Mouse (Mus musculus): Measurements from ENCODE around the gene Isoc2a. TPM values are rescaled to one million over a fixed set of nuclear protein-coding genes. Genes with fewer than 3 reads are reported as not detected.
A peak's percentile ranks its signal among the peaks of the same experiment; 100 is the strongest.
"Not testable (repeated sequence)": the region's sequence is repeated elsewhere in the genome, so short reads cannot be mapped to it uniquely, and the experiment has no call there.

Gene Isoc2a
- polyA plus RNA-seq, 1 experiment, result 4.3 TPM

DNA sequence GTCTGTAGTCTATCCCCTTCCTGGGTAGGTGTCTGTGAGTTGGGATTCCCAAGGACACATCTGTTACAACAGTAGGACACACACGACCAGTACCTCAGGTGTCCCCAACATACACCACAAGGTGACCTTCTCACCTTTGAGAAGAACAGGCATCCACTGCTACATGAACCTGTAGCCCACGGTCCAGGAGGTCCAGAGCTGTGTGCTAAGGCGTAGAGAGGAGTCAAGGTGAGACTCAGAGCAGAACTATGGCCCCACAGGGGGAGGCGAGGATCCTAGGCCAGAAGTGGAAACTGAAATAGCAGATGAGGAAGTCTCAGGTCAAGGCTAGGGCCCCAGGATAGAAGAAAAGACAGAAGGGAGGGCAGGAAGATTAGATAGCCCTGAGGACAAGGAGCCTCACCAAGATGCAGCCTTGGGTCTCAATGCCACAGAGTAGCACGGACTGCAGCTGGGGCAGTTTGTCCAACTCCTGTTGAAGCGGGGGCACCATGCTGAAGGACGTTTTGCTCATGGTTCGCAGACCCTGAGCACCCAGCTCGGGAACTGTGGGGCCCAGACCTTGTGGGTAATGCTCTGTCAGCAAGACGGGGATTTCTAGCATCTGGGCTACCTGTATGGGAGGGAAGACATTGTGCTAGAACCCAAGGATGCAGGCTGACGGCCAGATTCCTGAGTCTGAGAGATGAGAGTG is 26.2 kb upstream of the Isoc2a start:
- no peaks in the 10 kb centered on the region for H3K4me1 ChIP-seq (ENCODE audit: control insufficient read depth, insufficient read depth, low read length)
- H3K27me3 ChIP-seq (ENCODE audit: control insufficient read depth, insufficient read depth, low read length, poor library complexity, severe bottlenecking), result no peaks in the 10 kb centered on the region
- no peaks in the 10 kb centered on the region for H3K36me3 ChIP-seq (ENCODE audit: control insufficient read depth, insufficient read depth, low read length, poor library complexity, severe bottlenecking)
- H3K4me3 ChIP-seq (ENCODE audit: low read depth, low read length), result no peak overlapping the region
- no peaks in the 10 kb centered on the region for H3K9me3 ChIP-seq (replicated peaks; ENCODE audit: control insufficient read depth, insufficient read depth, low read length, poor library complexity, severe bottlenecking)
- TF ChIP-seq POLR2A (IDR thresholded peaks at IDR 0.05; ENCODE audit: insufficient read depth, low read length) (no peak), EP300 (IDR thresholded peaks at IDR 0.05; ENCODE audit: insufficient read depth, low read depth, low read length) (no peak), CTCF (IDR thresholded peaks at IDR 0.05; ENCODE audit: low read depth, low read length) (no peak)
- no peak overlapping the region for H3K9ac ChIP-seq (ENCODE audit: low read depth, poor library complexity, severe bottlenecking)
- no peak overlapping the region for H3K27ac ChIP-seq (ENCODE audit: insufficient read depth, low read length)

DNA sequence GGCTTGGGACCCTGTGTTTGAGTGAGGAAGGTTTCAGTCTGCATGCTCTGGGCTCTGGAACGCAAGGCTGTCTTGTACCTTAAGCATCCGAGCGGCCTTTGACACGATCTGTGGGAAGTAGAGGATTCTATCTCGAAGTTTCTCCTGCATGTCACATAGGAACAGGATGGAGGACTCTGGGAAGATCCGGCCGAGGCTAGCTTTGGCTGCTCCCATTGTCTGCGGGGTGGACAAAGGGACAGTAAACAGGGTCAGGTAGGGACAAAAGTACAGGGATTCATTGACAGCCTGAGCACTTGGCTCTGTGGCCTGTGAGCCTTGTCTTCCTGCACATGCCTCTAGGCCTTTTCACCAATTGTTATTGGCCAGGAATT is 25.7 kb upstream of the Isoc2a start:
- Histone ChIP-seq H3K9me3 (replicated peaks; ENCODE audit: control insufficient read depth, insufficient read depth, low read length, poor library complexity, severe bottlenecking) (no peaks in the 10 kb centered on the region), H3K27me3 (ENCODE audit: control insufficient read depth, insufficient read depth, low read length, poor library complexity, severe bottlenecking) (no peaks in the 10 kb centered on the region)
- TF ChIP-seq POLR2A (IDR thresholded peaks at IDR 0.05; ENCODE audit: insufficient read depth, low read length) (no peak), EP300 (IDR thresholded peaks at IDR 0.05; ENCODE audit: insufficient read depth, low read depth, low read length) (0 out of 2 replicates have a peak, but pooled peaks have one; percentile 22), CTCF (IDR thresholded peaks at IDR 0.05; ENCODE audit: low read depth, low read length) (no peak)

DNA sequence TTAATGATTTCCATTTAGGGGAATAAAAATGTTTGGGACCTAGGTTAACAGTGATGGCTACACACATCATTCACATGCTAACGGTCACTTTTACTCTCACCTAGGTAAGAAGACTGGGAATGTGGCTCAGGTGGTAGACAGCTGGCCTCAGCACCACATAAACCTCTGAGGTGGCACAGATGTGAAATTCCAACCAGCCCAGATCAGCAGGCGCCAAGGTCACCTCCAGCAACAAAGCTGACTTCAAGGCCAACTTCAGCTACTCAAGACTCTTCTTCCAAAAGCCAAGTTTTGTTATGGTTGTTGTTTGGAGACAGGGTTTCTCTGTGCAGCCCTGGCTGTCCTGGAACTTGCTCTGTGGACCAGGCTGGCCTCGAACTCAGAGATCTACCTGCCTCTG is 23.3 kb upstream of the Isoc2a start:
- H3K4me3 ChIP-seq (ENCODE audit: low read depth, low read length), result no peak overlapping the region
- 0 out of 2 replicates have a peak, but pooled peaks cover 4% of the 10 kb centered on the region for H3K9me3 ChIP-seq (replicated peaks; ENCODE audit: control insufficient read depth, insufficient read depth, low read length, poor library complexity, severe bottlenecking)
- no peak overlapping the region for H3K27ac ChIP-seq (ENCODE audit: insufficient read depth, low read length)
- no peaks in the 10 kb centered on the region for H3K4me1 ChIP-seq (ENCODE audit: control insufficient read depth, insufficient read depth, low read length)
- no peak overlapping the region for H3K9ac ChIP-seq (ENCODE audit: low read depth, poor library complexity, severe bottlenecking)
- H3K27me3 ChIP-seq (ENCODE audit: control insufficient read depth, insufficient read depth, low read length, poor library complexity, severe bottlenecking), result no peaks in the 10 kb centered on the region
- no peaks in the 10 kb centered on the region for H3K36me3 ChIP-seq (ENCODE audit: control insufficient read depth, insufficient read depth, low read length, poor library complexity, severe bottlenecking)
- TF ChIP-seq CTCF (IDR thresholded peaks at IDR 0.05; ENCODE audit: low read depth, low read length), result no peak
- no peak for TF ChIP-seq POLR2A (IDR thresholded peaks at IDR 0.05; ENCODE audit: insufficient read depth, low read length)
- TF ChIP-seq EP300 (IDR thresholded peaks at IDR 0.05; ENCODE audit: insufficient read depth, low read depth, low read length), result no peak

More for the DNA sequence above, 25.7 kb upstream of the Isoc2a start:
- Histone ChIP-seq H3K27ac (ENCODE audit: insufficient read depth, low read length) (no peak overlapping the region), H3K9ac (ENCODE audit: low read depth, poor library complexity, severe bottlenecking) (no peak overlapping the region), H3K36me3 (ENCODE audit: control insufficient read depth, insufficient read depth, low read length, poor library complexity, severe bottlenecking) (no peaks in the 10 kb centered on the region), H3K4me1 (ENCODE audit: control insufficient read depth, insufficient read depth, low read length) (no peaks in the 10 kb centered on the region), H3K4me3 (ENCODE audit: low read depth, low read length) (no peak overlapping the region)

DNA sequence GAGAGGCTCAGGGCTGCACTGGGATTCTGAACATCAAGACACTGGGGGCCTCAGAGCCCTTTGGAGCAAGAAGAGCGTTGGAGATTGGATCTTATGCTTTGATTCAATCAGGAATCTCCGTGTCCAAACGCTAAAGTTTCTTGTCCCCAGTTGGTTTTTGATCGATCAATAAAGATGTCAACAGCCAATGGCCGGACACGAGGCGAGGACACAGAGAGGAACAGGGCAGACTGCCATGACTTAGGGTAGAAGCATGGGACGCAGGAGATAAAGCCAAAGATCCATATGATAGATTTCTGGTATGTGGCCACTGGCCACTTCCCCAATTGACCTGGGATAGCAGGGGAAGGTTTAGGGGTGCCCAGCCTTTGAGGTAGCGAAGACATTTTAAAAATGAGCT is 20.4 kb upstream of the Isoc2a start:
- Histone ChIP-seq H3K27me3 (ENCODE audit: control insufficient read depth, insufficient read depth, low read length, poor library complexity, severe bottlenecking) (no peaks in the 10 kb centered on the region), H3K4me3 (ENCODE audit: low read depth, low read length) (no peak overlapping the region), H3K27ac (ENCODE audit: insufficient read depth, low read length) (no peak overlapping the region), H3K9me3 (replicated peaks; ENCODE audit: control insufficient read depth, insufficient read depth, low read length, poor library complexity, severe bottlenecking) (0 out of 2 replicates have a peak, but pooled peaks cover 4% of the 10 kb centered on the region), H3K4me1 (ENCODE audit: control insufficient read depth, insufficient read depth, low read length) (no peaks in the 10 kb centered on the region), H3K36me3 (ENCODE audit: control insufficient read depth, insufficient read depth, low read length, poor library complexity, severe bottlenecking) (no peaks in the 10 kb centered on the region), H3K9ac (ENCODE audit: low read depth, poor library complexity, severe bottlenecking) (no peak overlapping the region)
- TF ChIP-seq CTCF (IDR thresholded peaks at IDR 0.05; ENCODE audit: low read depth, low read length) (no peak), POLR2A (IDR thresholded peaks at IDR 0.05; ENCODE audit: insufficient read depth, low read length) (no peak)

DNA sequence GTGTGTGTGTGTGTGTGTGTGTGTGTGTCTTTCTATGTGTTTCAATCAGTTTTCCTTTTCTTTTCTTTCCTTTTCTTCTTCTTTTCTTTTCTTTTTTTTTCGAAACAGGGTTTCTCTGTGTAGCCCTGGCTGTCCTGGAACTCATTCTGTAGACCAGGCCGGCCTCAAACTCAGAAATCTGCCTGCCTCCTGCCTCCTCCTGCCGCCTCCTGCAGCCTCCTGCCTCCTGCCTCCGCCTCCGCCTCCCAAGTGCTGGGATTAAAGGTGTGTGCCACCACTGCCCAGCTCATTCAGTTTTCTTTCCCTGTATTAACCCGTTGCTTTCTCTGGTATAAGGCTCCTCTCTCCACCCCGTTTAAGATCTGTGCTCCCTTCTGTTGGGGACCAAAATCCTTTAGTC is 19.6 kb upstream of the Isoc2a start:
- Histone ChIP-seq H3K36me3 (ENCODE audit: control insufficient read depth, insufficient read depth, low read length, poor library complexity, severe bottlenecking) (no peaks in the 10 kb centered on the region), H3K4me1 (ENCODE audit: control insufficient read depth, insufficient read depth, low read length) (no peaks in the 10 kb centered on the region), H3K9me3 (replicated peaks; ENCODE audit: control insufficient read depth, insufficient read depth, low read length, poor library complexity, severe bottlenecking) (0 out of 2 replicates have a peak, but pooled peaks cover 4% of the 10 kb centered on the region), H3K27me3 (ENCODE audit: control insufficient read depth, insufficient read depth, low read length, poor library complexity, severe bottlenecking) (no peaks in the 10 kb centered on the region), H3K27ac (ENCODE audit: insufficient read depth, low read length) (no peak overlapping the region), H3K4me3 (ENCODE audit: low read depth, low read length) (no peak overlapping the region), H3K9ac (ENCODE audit: low read depth, poor library complexity, severe bottlenecking) (no peak overlapping the region)
- TF ChIP-seq EP300 (IDR thresholded peaks at IDR 0.05; ENCODE audit: insufficient read depth, low read depth, low read length), result no peak
- TF ChIP-seq CTCF (IDR thresholded peaks at IDR 0.05; ENCODE audit: low read depth, low read length), result no peak

DNA sequence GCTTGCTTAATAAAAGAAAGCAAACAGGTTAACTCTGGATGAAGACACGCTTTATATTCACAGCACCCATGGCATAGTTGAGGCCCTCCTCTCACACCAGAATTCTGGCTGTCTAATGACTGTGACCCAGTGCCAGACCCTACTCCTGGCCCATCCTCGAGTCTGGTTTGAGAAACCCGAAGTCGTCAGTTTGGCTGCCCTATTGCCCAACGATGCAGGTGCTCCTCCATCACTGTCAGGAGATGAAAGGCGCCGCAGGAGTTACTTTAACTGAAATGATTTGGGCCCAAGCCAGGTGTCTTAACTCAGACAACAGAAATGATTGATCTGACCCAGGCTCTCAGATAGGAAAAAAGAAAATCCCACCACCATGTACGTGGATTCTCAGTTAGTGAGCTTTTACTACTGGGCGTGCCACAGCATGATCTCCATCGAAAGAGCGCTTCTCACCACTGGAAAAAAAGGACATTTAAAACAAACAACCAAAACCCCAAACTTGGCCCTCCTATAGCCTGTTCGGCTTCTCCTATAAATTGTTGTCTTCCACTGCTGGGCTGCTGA is 17.5 kb upstream of the Isoc2a start:
- Histone ChIP-seq H3K9me3 (replicated peaks; ENCODE audit: control insufficient read depth, insufficient read depth, low read length, poor library complexity, severe bottlenecking) (0 out of 2 replicates have a peak, but pooled peaks cover 4% of the 10 kb centered on the region), H3K4me1 (ENCODE audit: control insufficient read depth, insufficient read depth, low read length) (no peaks in the 10 kb centered on the region), H3K36me3 (ENCODE audit: control insufficient read depth, insufficient read depth, low read length, poor library complexity, severe bottlenecking) (no peaks in the 10 kb centered on the region), H3K9ac (ENCODE audit: low read depth, poor library complexity, severe bottlenecking) (no peak overlapping the region), H3K27me3 (ENCODE audit: control insufficient read depth, insufficient read depth, low read length, poor library complexity, severe bottlenecking) (no peaks in the 10 kb centered on the region), H3K4me3 (ENCODE audit: low read depth, low read length) (no peak overlapping the region), H3K27ac (ENCODE audit: insufficient read depth, low read length) (no peak overlapping the region)
- TF ChIP-seq POLR2A (IDR thresholded peaks at IDR 0.05; ENCODE audit: insufficient read depth, low read length) (no peak), EP300 (IDR thresholded peaks at IDR 0.05; ENCODE audit: insufficient read depth, low read depth, low read length) (no peak)

DNA sequence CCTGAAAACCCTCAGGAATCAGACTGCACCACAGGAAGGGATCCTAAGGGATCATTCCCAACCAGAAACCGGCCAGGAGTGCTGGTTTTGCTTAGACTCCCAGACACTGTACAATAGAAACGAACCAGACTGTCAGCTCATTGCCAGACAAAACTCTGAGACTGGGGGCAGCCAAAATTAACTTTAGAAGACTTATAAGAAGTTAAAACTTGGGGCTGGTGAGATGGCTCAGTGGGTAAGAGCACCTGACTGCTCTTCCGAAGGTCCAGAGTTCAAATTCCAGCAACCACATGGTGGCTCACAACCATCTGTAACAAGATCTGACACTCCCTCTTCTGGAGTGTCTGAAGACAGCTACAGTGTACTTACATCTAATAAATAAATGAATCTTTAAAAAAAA is 16.0 kb upstream of the Isoc2a start:
- not testable (repeated sequence) for H3K27me3 ChIP-seq (ENCODE audit: control insufficient read depth, insufficient read depth, low read length, poor library complexity, severe bottlenecking); H3K4me1 ChIP-seq (ENCODE audit: control insufficient read depth, insufficient read depth, low read length); H3K9me3 ChIP-seq (replicated peaks; ENCODE audit: control insufficient read depth, insufficient read depth, low read length, poor library complexity, severe bottlenecking); H3K4me3 ChIP-seq (ENCODE audit: low read depth, low read length); H3K9ac ChIP-seq (ENCODE audit: low read depth, poor library complexity, severe bottlenecking); H3K36me3 ChIP-seq (ENCODE audit: control insufficient read depth, insufficient read depth, low read length, poor library complexity, severe bottlenecking); H3K27ac ChIP-seq (ENCODE audit: insufficient read depth, low read length)
